Mouse (Mus musculus) intestine, embryonic 14.5 days (tissue): ENCODE results near the gene Slc51b. TPM values are rescaled to one million over a fixed set of nuclear protein-coding genes. Genes with fewer than 3 reads are reported as not detected.

Source experiments
- ATAC-seq: fragments of 200-750 bp; cut with Nextera tagmentation; replicated peaks from 2 replicates; pipeline ENCODE4 v1.8.0; 2017; ENCODE audit warnings: low read depth, moderate number of reproducible peaks, moderate TSS enrichment, moderate library complexity; ENCODE audit not compliant: low FRiP score, low TSS enrichment
- DNase-seq: peaks from one replicate; pipeline ENCODE4 v3.0.0-alpha.2; 2018; ENCODE audit warnings: low spot score
- H3K27ac ChIP-seq: fragments of 300-500 bp; sonication (generic); 2 replicates; pipeline ENCODE4 v1.5.1; 2014; ENCODE audit warnings: low read depth, mild to moderate bottlenecking, control low read depth
- H3K27me3 ChIP-seq: fragments of 300-500 bp; sonication (generic); replicated peaks from 2 replicates; pipeline ENCODE4 v1.6.1; 2014; ENCODE audit warnings: low read length, control low read depth; ENCODE audit not compliant: control insufficient read depth, insufficient read depth
- H3K36me3 ChIP-seq: fragments of 300-500 bp; sonication (generic); 2 replicates; pipeline ENCODE4 v1.6.1; 2014; ENCODE audit warnings: low read length, control low read depth; ENCODE audit not compliant: control insufficient read depth, insufficient read depth
- H3K4me1 ChIP-seq: fragments of 300-500 bp; sonication (generic); replicated peaks from 2 replicates; pipeline ENCODE4 v1.6.1; 2014; ENCODE audit warnings: low read length, control low read depth, mixed read lengths; ENCODE audit not compliant: control insufficient read depth, insufficient read depth
- H3K4me2 ChIP-seq: fragments of 300-500 bp; sonication (generic); 2 replicates; pipeline ENCODE4 v1.6.1; 2014; ENCODE audit warnings: low read length
- H3K4me3 ChIP-seq: fragments of 300-500 bp; sonication (generic); 2 replicates; pipeline ENCODE4 v1.5.1; 2014; ENCODE audit warnings: low read depth, low read length, control low read depth, mixed read lengths
- H3K9ac ChIP-seq: fragments of 300-500 bp; sonication (generic); 2 replicates; pipeline ENCODE4 v1.6.1; 2014; ENCODE audit warnings: mild to moderate bottlenecking, low read length
- H3K9me3 ChIP-seq: fragments of 300-500 bp; sonication (generic); 2 replicates; pipeline ENCODE4 v1.6.1; 2016; ENCODE audit warnings: low read length, control low read depth; ENCODE audit not compliant: control insufficient read depth
- WGBS: fragments of 180-500 bp; shearing (Covaris S2); extraction: QIAGEN DNeasy Blood & Tissue Kit; methylation state at CpG from one replicate; pipeline ENCODE4 v1.1.7; 2014; 5-methylcytosine and 5-hydroxymethylcytosine counted together
- polyA plus RNA-seq: library from polyadenylated mRNA; unstranded; fragments of >200 nt; fragmentation: Nextera tagmentation; extraction: Ambion mirVana; gene quantifications from 2 replicates; pipeline ENCODE4 v1.2.1, GENCODE M21; 2014

Gene Slc51b
- polyA plus RNA-seq: 0.36 and 0.80 TPM in 2 replicates

DNA sequence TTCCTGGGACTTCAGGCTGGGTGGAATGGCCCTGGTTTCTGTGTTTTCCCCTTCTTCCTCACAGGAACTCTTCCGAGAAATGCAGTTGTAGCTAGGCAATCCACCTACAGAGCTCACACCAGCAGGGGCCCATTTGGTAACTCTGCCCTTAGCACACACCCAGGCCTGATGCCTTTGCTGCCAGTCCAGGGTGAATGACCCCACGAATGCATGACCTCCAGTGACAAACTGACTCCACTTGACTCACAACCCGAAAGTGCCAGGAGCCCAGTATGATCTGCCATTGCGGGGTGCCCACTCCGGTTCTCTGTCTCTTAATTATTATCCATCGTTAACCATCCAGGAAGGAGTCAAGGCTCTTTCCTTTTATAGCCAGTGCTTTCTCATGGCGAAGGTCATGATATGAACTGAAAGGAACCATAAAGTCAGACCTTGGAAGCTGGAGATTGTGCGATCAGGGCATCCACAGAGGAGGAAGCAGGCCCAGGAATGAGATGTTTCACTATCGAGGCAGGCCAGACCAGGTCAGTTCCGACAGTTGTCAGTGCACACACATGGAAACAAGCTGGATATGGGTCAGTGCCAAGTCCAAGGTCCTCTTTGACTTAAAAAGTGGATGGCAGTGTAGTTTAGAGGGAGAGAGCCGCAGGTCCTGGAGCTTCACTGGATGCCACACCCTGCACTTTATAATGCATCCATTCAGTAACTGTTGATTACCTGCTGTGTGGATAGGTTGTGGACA, at the start of gene Slc51b:
TSS of gene Slc51b (minus strand) at position 196 of the 742 bp plus-strand sequence.
- Histone ChIP-seq H3K27ac (no peak within 1 kb of the TSS), H3K4me1 (no peaks in the 10 kb centered on the region), H3K9me3 (no peaks in the 10 kb centered on the region), H3K27me3 (no peaks in the 10 kb centered on the region), H3K4me3 (no peak within 1 kb of the TSS), H3K36me3 (no peaks in the 10 kb centered on the region), H3K9ac (no peak within 1 kb of the TSS), H3K4me2 (no peak within 1 kb of the TSS)
- ATAC-seq: no peak
- DNase-seq: no peak
- 69% methylated on average over 11 of the region's 11 CpGs for WGBS

DNA sequence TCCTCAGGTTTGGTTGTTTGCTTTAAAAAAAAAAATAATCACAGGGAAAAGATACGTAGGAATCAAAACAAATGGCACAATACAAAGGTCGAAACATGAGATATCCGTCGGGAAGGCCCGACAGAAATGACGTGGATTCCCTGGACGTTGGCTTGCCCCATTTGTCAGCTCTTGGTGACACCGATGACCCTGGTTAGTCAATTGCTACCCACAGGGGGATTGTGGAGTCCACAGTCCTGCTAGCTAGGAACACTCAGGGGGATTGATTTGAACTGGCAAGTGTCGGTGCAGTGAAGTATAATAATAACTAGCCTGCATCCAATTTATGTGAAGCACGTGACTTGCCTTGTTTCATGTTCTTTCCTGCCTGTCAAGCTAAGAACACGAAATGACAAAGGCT, 44.9 kb upstream of the Slc51b start:
- H3K9me3 ChIP-seq: no peaks in the 10 kb centered on the region
- H3K27me3 ChIP-seq: no peaks in the 10 kb centered on the region
- H3K27ac ChIP-seq: no peak overlapping the region
- WGBS: 60% methylated on average over 11 of the region's 11 CpGs
- no peak overlapping the region for H3K4me2 ChIP-seq
- peaks cover under 1% of the 10 kb centered on the region; the same call in 1 of the 2 replicates for H3K4me1 ChIP-seq
- no peak overlapping the region for H3K9ac ChIP-seq
- peaks cover 37% of the 10 kb centered on the region for H3K36me3 ChIP-seq
- H3K4me3 ChIP-seq: no peak overlapping the region
- DNase-seq: no peak
- ATAC-seq: no peak

DNA sequence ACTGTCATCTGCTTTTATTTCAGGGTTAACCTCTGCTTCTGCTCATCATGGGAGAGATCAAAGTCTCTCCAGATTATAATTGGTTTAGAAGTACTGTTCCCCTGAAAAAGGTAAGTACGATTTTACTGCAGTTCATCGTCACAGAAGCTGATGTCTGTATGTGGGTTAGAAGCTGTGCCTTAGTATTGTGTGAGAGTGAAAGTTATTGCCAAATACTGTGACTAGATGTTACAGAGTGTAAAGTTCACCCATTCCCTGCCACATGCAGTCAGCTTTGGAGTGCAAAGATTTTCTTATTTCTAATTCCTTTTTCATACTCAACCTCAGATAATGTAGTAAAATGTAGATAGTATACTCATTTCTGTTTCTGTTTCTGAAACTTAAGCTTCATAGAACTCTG, 42.5 kb upstream of the Slc51b start:
- DNase-seq (no peak), ATAC-seq (no peak)
- H3K9me3 ChIP-seq: no peaks in the 10 kb centered on the region
- no peaks in the 10 kb centered on the region for H3K27me3 ChIP-seq
- peaks cover 12% of the 10 kb centered on the region for H3K4me1 ChIP-seq
- no peak overlapping the region for H3K4me3 ChIP-seq
- no peak overlapping the region for H3K4me2 ChIP-seq
- 94% methylated on average over 2 of the region's 2 CpGs for WGBS
- H3K9ac ChIP-seq: no peak overlapping the region
- H3K36me3 ChIP-seq: peaks cover 20% of the 10 kb centered on the region
- no peak overlapping the region for H3K27ac ChIP-seq

DNA sequence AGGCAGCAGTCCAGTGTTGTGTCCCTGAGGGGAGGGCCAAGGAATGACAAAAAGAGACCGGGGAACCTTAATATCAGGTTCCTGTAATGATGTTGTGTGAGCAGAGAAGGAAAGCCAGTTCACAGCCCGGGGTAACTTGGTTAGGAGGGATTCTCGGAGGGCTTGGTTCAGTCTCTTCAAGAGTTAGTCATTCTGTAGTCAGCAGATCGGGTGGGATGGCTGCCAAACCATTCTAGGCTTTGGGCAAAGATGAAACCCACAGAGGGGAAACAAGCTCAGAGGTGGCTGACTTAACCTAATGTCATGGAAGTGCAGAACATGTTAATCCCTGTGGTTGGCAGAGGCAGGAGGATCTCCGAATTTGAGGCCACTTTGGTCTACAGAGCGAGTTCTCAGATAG, 41.4 kb upstream of the Slc51b start:
- Histone ChIP-seq H3K9ac (no peak overlapping the region), H3K27ac (no peak overlapping the region), H3K4me1 (peaks cover 15% of the 10 kb centered on the region), H3K4me3 (no peak overlapping the region), H3K36me3 (peaks cover 10% of the 10 kb centered on the region), H3K4me2 (no peak overlapping the region), H3K9me3 (no peaks in the 10 kb centered on the region), H3K27me3 (no peaks in the 10 kb centered on the region)
- WGBS: 95% methylated on average over 6 of the region's 6 CpGs
- ATAC-seq (no peak), DNase-seq (no peak)

- peaks cover 6% of the 10 kb centered on the region for H3K36me3 ChIP-seq
- H3K9me3 ChIP-seq: no peaks in the 10 kb centered on the region
- WGBS: 81% methylated on average over 5 of the region's 5 CpGs
- H3K27ac ChIP-seq: no peak overlapping the region
- no peak for DNase-seq
- no peak overlapping the region for H3K9ac ChIP-seq
- H3K4me3 ChIP-seq: no peak overlapping the region
- ATAC-seq: no peak
- H3K4me1 ChIP-seq: peaks cover 15% of the 10 kb centered on the region
- no peak overlapping the region for H3K4me2 ChIP-seq
- H3K27me3 ChIP-seq: no peaks in the 10 kb centered on the region
Observed at GRCm38 (mm10) chr9:65462544-65462943, 39.8 kb upstream of the Slc51b start.

DNA sequence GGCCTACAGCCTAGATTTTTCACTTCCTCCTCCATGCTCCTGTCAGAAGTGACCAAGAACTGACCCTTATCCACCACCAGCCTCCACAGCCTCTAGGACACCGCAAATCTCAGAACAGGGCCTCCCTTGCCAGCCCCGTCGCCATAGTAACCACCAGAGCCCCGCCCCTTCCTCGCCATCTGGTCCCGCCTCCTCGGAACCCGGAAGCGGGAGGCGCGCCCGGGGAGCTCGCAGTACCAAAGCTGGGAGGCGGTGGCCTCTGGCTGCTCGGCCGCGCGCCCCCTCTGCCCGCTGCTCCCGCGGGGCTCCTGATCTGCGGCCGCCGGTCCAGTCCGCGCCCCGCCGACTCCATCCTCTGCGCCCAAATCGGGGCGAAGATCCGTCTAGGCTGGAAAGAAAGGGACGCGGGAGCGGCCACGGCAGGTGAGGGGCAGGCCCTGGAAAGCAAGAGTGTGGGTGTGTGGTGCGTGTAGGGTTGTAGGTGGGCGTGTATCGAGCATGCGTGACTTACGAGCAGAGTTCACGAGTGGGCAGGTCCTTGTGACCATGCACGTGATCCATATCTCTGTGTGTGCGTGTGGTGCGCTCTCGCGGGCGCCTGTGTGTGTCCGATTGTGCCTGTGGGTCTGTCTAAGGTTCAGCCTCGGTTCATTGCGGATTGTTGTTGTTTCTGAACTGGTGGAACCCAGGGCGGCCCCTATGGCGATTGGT, 38.1 kb upstream of the Slc51b start, which contains the start of gene Spg21:
TSS of gene Spg21 (plus strand) at position 216 of the 711 bp plus-strand sequence.
- ATAC-seq (peak; percentile 98), DNase-seq (peak; percentile 99)
- H3K36me3 ChIP-seq: no peaks in the 10 kb centered on the region; the same call in 1 of the 2 replicates

GRCm38 (mm10) chr9:65460198-65460597, 37.4 kb upstream of the Slc51b start:
- H3K27me3 ChIP-seq: no peaks in the 10 kb centered on the region
- H3K4me3 ChIP-seq: peak overlapping the region; percentile 95
- peak overlapping the region; percentile 70 for H3K4me2 ChIP-seq
- peak overlapping the region; percentile 79 for H3K27ac ChIP-seq
- ATAC-seq (0 out of 2 replicates have a peak, but pooled peaks have one; percentile 2), DNase-seq (peak; percentile 52)
- WGBS: 44% methylated on average over 3 of the region's 3 CpGs
- peaks cover 15% of the 10 kb centered on the region for H3K4me1 ChIP-seq
- no peaks in the 10 kb centered on the region for H3K9me3 ChIP-seq
- no peaks in the 10 kb centered on the region for H3K36me3 ChIP-seq
- H3K9ac ChIP-seq: peak overlapping the region; percentile 79

More for the DNA sequence above, 38.1 kb upstream of the Slc51b start, which contains the start of gene Spg21:
- Histone ChIP-seq H3K4me1 (peaks cover 15% of the 10 kb centered on the region), H3K9me3 (no peaks in the 10 kb centered on the region), H3K27me3 (no peaks in the 10 kb centered on the region), H3K4me3 (peak within 1 kb of the TSS; percentile 95), H3K9ac (peak within 1 kb of the TSS; percentile 79), H3K27ac (peak within 1 kb of the TSS; percentile 79), H3K4me2 (peak within 1 kb of the TSS; percentile 70)
- under 1% methylated on average over 48 of the region's 53 CpGs for WGBS

GRCm38 (mm10) chr9:65458975-65459374, 36.2 kb upstream of the Slc51b start:
- Histone ChIP-seq H3K4me1 (peaks cover 15% of the 10 kb centered on the region), H3K27me3 (no peaks in the 10 kb centered on the region), H3K9me3 (no peaks in the 10 kb centered on the region), H3K4me2 (no peak overlapping the region), H3K9ac (no peak overlapping the region), H3K36me3 (no peaks in the 10 kb centered on the region), H3K4me3 (no peak overlapping the region), H3K27ac (no peak overlapping the region)
- ATAC-seq (no peak), DNase-seq (no peak)
- 78% methylated on average over 2 of the region's 2 CpGs for WGBS
